Mouse (Mus musculus): ENCODE measurements around the gene Ermard.

Ermard gene

DNA sequence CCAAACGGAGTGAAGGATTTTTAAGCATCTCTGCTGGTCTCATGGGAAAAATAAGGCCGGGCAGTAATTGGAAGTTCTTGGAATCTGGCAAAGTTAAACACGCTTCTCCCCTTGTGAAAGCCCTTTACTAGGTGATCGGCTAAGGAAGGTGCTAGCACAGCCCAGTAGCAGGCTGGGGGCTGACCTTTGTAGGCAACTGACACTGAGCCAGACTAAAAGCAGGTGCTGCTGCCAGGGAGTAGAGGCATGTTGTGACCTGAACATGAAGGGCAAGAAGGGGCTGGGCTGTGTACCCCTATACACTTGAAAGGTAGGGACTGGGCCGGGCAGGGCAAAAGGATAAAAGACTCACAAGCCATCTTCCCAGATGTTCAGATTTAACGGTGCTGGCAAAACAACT lies 19.3 kb downstream of the Ermard start:
- DNase-seq (ENCODE audit: low spot score): no peak

DNA sequence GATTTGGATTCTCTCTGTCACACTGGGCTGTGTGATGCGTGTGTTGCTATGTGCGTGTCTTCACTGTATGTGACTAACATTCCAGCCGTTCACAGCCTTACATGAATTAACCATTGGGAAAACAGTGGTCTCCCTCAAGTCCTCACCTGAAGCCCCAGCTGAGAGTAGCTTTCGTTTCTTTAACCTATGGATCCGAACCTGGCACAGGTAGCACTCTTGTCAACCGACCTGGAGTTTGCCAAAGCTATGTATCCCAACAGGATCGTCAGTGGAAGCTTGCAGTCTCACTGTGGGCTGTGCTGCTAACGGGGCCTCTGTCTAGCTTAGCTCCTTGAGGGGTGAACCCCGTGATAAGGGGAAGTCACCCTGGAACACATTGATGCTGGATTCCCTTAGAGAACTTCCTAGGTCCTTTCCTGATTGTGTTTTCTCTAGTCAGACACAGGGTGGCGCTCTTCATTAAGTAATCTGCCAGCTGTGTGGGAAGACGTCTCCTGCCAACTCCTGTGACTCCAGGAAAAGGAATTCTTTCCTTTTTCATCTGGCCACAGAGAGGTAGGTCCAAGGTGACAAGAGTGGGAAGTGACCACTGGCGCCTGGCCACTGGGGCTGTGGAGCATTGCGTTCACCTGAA lies 24.5 kb downstream of the Ermard start:
- DNase-seq (ENCODE audit: low spot score): no peak

DNA sequence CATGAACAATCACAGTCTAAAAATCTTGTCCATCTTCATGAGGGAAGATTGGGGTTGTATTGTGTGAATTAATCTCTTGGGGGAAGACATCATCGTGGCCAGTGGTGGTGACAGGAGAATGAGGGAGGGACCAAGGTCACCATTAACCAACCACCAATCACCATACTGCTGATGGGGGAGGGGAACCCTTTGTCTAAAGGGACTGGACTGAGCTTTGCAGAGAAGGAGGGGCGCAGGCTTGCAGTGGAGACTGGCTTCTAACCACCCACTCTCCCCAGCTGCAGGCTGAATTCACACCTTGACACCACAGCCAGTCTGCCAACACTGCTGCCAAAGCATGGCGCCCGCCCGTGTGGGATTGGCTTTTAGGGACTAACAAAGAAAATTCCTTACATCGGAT lies 25.1 kb downstream of the Ermard start:
- DNase-seq (ENCODE audit: low spot score): no peak

DNA sequence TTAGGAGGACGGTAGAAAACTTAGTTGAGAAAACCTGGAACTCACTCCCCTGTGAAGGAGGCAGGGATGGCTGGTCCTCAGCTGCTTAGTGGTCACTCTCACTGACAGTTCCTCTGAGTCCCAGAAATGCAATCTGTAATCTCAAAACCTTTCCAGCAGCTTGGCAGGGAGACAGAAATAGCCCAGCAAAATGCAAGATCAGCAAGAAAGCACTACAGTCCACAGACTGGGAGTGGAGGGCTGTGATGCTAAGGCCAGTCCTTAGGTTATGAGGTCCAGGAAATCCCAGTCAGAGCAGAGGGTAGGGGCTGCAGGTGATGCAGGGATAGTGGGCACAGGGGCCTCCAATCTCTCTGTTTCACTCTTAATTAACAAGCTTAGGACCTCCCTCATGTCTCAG lies 25.9 kb downstream of the Ermard start:
- no peak for DNase-seq (ENCODE audit: low spot score)

DNA sequence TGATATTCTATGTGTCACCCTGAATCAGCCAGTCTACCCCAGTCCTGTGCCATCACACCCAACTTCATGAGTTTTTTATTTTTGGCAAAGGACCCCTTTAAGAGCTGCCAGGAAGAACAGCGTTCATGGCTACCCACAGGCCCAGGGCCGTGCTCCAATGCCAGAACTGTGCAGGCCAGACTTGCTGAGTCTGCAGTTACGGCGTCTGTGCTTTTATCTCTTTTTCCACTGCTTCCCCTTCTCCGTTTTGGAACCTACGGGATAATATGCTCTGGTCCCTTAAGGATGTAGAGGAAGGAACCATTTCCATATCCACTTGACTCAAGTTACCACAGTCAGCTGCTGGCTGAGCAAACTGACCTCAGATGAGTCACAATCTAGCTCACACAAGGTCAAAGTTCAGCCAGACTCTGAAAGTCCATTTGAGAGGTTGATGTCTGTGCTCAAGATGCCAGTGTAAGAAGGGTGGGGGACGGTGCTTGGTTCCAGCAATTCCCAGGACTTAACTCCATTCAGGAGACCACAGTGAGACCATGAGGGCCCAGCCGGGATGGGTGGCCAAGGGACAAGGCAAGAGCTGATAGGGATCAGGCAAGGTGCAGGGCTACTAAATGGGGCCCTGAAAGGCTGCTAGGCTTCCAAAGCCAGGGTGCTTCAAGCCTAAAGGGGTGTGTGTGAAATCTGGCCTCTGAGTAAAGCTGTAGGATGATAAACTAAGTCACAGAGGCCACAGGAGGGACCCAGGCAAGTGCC lies 27.2 kb downstream of the Ermard start:
- no peak for DNase-seq (ENCODE audit: low spot score)

DNA sequence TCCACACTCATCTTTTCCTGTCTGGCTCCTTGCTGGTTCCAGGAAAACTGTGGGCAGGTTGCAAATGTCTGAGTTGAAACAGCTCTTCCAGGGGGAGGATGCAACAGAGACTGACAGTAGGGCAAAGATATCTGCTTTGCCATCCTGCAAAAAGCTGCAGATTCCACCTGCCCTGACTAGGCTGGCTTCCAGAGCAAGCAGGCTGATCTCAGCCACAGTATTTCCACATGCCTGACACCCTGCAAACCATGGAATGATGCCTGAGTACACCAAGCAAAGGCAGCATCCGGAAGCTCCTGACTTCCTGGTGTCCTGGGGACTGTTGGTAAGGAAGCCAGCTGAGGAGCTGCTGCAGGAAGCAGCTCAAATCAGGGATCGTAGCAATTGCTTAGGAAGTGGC lies 28.1 kb downstream of the Ermard start:
- no peak for DNase-seq (ENCODE audit: low spot score)

DNA sequence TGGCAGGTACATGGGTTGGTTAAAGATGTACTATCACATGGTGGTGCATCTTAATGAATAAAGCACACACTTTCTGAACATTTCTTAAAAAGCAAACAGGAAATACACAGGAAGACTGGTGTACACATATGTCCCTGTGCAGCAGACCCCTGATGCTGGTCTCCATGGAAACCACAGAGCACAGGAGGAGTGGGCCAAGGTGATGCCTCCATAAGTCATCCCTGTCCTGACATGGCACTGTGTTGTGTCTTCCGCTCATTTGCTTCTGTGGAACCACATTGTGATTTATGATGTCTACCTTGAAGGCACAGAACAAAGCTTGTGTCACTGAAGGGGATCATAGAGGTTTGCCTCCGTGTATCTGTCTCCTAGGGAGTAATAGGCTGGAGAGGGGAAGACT lies 31.2 kb downstream of the Ermard start:
- no peak for DNase-seq (ENCODE audit: low spot score)

DNA sequence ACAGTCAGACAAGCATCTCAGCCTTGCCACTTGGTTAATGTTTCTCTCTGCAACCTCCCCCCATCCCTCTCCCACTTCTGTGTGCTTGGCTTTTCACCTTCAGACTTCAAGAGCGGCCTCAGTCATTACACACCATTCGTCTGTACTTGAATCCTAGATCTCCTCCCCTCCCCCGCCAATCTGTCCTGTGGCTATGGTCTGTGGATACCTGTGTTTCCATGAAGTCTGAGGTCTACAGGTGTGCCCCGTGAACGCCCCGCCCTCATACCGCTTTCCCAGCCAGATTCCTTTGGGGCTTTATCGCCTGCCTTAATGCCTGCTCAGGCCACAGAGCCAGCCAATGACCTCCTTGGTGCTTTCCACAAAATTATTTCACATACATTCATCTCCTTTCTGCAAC lies 34.0 kb downstream of the Ermard start:
- DNase-seq (ENCODE audit: low spot score): no peak

DNA sequence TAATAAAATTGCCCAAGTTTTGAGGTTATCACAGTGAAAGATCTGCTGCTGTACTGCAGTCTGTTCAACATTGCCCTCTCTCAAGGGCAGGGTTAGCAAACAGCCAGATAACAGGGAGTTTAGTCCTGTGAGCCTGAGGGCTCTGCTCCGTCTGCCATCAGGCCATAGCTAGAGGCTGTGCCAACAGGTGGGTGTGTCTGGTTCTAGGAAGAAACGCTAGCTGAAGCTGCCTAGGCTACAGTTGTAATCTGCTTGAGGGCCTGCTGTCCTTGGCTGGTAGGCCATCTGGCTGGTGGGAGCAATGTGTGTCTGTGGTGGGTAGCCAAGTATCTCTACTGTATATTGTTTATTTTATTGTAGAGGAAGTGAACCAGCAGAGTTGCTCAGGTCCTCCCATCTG lies 36.5 kb downstream of the Ermard start:
- no peak for DNase-seq (ENCODE audit: low spot score)

DNA sequence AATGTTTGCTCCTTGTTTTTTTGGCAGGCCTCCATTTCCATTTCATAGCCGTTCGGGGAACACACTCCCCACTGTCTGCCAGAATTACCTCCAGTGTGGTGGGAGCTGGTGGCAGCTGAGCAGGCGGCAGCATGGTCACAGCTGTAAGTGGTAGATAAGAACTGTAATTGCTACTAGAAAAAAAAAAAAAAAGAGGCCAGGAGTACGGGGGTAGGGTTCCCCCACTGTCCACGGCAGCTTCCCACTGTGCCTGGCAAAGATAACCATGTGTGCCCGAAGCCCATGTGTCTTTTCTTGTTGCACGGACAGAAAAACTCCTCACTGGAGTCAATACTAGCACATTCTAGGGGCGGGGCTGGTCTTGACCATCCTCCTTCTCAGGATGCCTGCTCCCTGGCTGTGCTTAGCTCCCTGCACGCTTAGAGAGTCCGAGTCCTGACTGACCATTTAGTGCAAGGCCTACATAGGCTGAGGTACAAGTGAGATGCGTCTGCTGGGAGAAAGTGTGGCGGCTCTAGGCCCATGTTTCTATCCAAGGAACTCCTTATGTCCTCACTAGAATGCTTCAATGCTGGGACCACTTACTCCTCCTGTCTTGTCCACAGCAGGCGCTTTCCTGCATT lies 43.3 kb downstream of the Ermard start:
- no peak for DNase-seq (ENCODE audit: low spot score)

DNA sequence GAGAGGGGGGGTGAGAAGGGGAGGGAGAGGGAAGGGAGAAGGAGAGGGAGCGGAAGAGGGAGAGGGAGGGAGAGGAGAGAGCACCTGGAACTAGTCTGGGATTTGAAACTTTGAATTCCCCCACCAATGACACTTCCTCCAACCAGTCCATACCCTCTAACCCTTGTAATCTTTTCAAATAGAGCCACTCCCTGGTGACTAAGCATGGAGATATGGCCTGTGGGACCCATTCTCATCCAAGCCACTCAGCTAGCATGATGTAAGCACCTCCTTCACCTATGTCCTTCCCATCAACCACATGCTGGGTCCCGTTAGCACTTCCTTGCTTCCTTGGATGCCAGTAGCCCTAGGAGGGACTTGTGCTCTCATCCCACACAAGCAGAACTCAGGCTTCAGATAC lies 44.0 kb downstream of the Ermard start:
- DNase-seq (ENCODE audit: low spot score): no peak

DNA sequence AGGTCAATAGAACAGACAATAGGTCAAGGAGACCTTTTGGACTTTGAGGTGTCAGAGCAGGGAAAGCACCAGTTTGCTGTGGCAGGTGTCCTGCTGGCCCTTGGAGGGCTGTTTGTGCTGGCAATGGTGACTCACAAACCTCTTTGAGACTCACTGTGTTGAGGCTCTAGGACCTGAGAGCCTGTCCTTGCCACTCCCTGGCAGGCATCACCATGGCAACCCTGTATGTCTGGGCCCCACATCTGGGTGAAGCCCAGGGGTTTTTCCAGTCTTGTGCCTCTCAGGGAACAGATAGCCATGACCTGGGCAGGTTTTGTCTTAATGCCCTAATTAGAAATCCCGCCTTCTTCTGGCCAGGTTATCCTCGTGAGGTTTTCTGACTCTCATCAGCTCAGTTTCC lies 47.2 kb downstream of the Ermard start:
- DNase-seq (ENCODE audit: low spot score): no peak

DNA sequence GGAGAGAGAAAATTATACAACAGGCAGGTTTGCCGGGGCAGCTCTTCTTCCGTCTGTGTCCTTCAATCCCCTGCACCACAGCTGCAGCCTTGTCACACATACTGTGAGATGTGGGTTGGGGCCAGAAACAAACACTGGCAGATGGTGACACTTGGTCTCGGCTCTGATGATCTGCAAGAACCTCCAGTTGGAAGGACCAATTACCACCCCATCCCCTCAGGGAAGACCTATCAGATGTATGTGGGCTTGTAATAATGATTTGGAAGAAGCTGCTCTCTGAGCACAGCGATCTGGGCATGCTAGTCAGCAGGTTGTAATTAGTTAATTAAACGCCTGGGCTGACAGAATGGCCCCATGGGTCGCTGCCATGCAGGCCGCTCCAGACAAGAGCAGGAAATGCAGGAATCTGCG lies 47.6 kb downstream of the Ermard start:
- DNase-seq (ENCODE audit: low spot score): no peak

DNA sequence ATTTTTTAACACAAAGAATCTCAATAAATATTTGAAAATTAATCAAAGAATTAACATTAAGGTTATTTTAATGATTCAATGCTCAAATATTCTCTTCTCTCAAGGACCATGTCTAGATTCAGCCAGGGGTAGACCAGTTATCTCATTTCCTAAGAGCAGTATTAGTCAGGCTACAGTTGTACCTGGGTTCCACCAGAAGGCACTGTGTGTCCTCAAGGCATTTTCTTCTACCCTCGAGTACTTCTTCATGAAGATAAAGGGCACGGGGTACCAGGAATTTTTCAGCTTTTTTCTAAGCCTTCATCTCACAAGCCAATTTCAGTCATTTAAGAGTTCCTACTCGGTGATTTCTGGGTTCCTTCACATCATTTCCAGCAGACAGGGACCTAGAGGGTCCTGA lies 50.7 kb downstream of the Ermard start:
- no peak for DNase-seq (ENCODE audit: low spot score)

DNA sequence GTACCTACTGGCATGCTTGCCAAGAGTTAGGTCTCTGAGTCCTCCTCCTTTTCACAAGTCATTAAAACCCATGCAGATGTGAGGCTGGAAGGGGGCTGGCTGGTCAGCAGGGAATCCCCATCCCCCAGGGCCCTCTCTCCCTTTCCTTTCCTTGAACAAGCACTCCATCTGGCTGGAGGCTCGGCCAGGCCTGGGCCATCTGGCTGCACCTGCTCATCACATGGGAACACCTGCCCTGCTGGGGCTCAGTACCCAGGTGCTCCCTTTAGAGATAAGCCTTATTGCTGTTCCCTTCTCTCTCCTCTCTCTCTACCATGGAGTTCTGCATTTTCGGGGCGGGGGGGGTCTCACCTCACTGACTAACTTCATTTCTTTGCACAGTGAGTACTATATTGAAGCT lies 52.5 kb downstream of the Ermard start:
- no peak for DNase-seq (ENCODE audit: low spot score)

DNA sequence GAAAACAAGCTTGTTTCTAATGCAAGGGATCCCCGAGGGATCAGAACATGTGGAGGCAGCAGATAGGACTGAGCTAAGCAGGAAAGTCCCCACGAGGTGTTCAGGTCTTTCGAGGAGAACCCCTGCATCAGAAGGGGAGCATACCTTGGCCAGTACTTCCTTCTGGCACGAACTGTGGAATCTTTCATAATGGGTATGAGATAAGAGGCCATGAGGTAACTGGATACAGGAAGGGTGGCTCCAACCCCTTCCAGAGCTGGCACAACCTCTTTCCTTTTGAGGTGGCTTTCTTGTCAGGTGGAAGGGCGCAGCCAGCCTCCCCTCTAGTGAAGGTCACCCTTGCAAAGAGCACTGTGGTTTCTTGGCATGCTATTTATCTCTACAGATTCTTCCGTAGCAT lies 55.8 kb downstream of the Ermard start:
- no peak for DNase-seq (ENCODE audit: low spot score)

DNA sequence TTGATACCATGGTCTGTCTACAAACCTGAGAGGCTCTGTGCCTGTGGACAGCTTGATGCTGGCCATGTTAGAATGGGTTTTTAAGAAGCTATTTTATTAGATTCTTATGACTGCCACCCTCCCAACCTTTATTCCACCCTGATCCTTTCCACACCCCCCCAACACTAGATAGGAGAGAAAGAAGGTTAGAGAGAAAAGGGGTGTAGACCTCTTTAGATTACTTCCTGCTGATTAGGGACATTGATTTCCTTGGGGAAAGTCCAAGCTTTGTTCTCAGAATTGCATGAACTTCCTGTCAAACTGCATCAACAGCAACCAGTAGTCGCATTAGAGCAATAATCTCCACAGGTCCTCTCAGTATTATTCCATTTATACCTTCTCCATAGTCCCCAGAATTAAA lies 57.7 kb downstream of the Ermard start:
- no peak for DNase-seq (ENCODE audit: low spot score)

DNA sequence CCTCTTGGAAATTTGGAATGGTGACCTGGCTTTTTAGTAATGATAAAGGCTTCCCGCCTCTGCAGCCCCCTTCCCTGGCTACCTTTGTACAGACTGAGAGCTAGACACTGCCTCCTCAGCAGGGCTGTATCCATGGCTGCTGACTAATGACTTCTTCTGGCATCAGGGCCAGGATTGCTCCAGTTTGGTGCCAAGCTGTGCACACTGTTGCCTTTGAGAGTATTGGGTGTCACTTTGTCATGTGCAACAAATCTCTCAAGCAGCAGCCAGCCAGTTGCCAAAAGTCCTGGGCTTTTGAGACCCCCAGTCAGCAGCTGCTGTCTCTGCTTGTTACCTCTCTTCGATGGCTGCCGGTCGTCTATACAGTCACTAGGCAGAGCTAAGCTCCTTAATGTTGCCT lies 60.3 kb downstream of the Ermard start:
- DNase-seq (ENCODE audit: low spot score): no peak

DNA sequence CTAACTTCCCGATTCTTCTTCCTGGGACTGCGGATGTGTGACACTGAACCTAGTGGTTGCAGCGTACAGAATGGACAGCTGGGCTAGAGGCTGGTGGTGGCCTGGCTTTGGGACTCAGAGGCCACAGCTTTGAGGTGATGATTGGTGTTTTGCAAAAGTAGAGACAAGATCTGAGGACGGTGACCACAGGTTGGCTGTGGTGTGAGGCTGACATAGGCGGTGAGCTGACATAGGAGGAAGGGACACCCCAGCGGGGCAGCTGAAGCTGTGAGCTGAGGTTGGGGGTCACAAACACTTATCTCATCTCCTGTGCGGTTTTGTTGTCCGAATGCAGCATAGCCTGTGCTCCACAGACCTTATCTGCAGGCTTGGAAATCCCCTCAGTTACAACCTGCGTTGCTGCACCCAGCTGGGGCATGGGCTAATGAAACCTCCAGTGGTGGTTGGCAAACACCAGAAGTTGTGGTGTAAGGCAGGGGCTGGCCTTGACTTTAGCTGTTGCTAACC lies 66.2 kb downstream of the Ermard start:
- DNase-seq (ENCODE audit: low spot score): no peak

DNA sequence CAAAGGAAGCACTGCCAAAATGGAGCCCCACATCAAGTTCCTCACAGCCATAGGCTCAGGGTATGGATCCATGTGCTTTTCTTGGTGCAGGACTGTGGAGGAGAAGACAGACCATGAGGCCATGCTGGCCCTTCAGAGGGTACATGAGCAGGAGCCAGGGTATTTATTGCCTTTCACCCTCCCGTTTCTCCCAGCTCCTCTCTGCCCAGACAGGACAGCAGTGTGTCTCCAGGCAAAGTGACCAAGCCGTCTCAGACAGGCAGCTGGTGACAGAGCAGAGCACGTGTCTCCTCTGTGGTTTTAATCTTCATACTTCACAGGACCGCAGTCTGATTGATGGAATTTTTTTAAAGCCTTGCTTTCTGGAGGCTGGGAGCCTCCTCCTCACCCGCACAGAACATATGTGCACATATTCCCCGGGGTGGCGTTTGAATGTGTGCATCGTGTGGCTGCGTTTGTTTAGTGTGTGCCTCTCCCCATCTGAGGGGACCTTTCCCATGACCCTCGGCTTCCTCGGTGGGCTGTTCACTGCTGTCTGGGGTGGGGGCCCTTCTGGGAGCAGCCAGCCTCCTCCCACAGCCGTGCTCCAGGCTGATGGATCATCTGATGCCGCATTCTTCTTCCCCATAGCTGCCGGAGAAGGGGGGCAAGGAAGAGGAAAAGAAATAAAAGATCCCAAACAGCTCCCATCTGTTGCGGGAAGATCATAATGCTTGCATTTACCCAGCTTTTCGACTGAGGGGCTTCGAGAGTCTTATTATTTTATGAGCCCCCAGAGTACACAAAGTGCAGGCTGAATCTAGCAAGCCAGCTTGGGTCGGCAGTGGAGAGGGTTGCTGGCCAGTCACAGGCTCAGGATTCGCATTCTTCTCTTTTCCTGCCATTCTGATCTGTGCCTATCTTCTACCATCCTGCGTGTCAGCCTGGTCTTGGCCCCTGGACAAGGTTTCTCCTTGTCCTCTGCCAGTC lies 67.7 kb downstream of the Ermard start:
- no peak for DNase-seq (ENCODE audit: low spot score)

DNA sequence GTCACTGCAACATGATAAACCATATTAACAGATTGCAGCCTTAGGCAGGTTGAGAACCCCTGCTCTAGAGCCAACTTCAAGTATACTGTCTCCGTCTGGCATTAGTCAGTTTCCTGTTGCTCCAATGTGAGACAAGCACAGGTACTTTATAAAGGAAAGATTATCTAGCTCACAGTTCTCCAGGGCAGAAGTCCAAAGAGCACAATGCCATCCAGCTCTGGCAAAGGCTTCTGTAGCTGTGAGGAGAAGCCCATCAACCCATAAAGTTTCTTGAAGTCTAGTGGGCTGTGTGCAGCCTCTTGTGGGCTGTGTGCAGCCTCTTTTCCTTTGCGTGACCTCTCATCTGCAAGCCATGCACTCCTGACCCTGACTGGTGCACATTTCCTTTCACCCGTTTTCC lies 74.5 kb downstream of the Ermard start:
- DNase-seq (ENCODE audit: low spot score): no peak

DNA sequence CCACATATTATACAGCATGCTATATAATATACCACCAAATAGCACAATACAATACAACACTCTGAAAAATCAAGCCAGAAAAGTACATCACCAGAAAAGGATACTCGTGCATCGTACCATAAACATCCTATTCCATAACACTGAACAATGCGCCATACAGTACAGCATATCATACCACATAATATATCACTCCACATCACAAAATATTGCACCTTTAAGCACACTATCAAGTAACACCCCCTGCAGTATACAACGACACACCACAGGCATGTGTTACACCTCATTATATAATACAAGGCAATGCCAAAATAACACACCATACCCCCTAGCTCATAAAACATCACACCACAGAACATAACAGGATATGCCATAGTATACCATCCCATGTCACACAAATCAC lies 79.1 kb downstream of the Ermard start:
- no peak for DNase-seq (ENCODE audit: low spot score)
